Mouse (Mus musculus): ENCODE data around the gene Hist1h4a. TPM values are rescaled to one million over a fixed set of nuclear protein-coding genes. Genes with fewer than 3 reads are reported as not detected.
A peak's percentile ranks its signal among the peaks of the same experiment; 100 is the strongest.
"Not testable (repeated sequence)": the region's sequence is repeated elsewhere in the genome, so short reads cannot be mapped to it uniquely, and the experiment has no call there.

Gene Hist1h4a
- polyA plus RNA-seq, 1 experiment from 2014 or later: not detected

DNA sequence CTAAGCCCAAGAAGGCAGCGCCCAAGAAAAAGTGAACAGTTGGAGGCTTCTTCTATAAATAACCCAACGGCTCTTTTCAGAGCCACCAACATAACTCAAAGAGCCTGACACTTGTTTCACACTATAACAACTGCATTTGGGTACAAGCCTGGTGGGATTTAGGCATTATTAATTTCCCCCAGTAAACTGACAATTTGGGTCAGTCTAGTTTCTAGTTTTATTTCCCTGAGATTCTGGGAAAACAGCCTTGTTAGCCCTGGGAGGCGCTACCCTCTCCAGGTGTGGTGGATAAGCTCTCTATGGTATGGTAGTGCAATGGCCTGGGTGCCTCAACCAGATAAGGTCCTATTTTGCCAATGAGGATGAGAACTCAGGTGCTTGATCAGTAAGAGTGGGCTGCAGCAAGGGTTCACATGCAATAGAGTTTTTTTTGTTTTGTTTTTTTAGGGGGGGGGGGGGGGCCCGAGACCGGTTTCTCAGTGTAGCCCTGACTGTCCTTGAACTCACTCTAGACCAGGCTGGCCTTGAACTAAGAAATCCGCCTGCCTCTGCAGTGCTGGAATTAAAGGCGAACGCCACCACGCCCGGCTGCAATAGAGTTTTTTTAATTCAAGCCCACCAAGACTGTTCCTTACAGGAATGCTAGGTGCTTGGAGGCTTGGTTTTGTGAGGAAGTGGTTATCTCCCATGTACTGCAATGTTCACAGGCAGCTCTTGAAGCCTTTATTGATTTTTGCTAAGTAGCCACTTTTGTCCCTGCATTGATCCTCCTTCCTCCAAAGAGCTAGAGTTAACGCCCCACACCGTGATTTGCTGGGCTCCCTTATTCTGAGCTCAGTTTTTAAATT lies 3.5 kb upstream of the Hist1h4a start:
- Histone ChIP-seq H3K9me3 (no peaks in the 10 kb centered on the region), H3K4me3 (peak overlapping the region; percentile 65), H3K4me2 (peak overlapping the region; percentile 94), H3K27ac (peak overlapping the region; percentile 87; the same call in 1 of the 2 replicates), H3K27me3 (replicated peaks) (no peaks in the 10 kb centered on the region), H3K36me3 (replicated peaks) (no peaks in the 10 kb centered on the region), H3K4me1 (peaks cover 33% of the 10 kb centered on the region), H3K9ac (peak overlapping the region; percentile 67)
- ATAC-seq (replicated peaks): no peak
- 28% methylated on average over 12 of the region's 12 CpGs for WGBS

GRCm38 (mm10) chr13:23763586-23764323 lies 2.7 kb upstream of the Hist1h4a start, which contains the start of gene Hist1h1a:
Gene Hist1h1a (plus strand): TSS chr13:23763666.
- Histone ChIP-seq H3K36me3 (replicated peaks) (no peaks in the 10 kb centered on the region), H3K4me1 (peaks cover 33% of the 10 kb centered on the region), H3K9ac (peak within 1 kb of the TSS; percentile 67), H3K4me3 (peak within 1 kb of the TSS; percentile 65), H3K4me2 (peak within 1 kb of the TSS; percentile 94), H3K27me3 (replicated peaks) (no peaks in the 10 kb centered on the region), H3K9me3 (no peaks in the 10 kb centered on the region), H3K27ac (peak within 1 kb of the TSS; percentile 87)
- 3% methylated on average over 34 of the region's 34 CpGs for WGBS
- peak; percentile 77 for ATAC-seq (replicated peaks)

DNA sequence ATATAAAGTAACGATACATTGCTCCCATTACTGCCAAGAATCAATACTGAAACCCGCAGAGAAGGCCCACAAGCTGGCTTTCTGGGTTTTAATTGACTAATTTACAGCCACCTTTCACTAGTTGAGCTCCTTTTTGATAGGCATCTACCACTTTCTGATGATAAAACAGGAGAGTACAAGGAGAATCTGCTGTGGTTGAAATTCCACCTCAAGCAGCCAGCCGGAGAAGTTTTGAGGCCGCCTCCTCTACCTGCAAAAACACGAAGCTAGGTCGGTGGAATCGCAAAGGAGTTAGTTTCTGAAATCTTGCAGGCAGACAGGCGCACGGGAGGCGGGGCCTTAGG lies 2.2 kb upstream of the Hist1h4a start:
- peaks cover 33% of the 10 kb centered on the region for H3K4me1 ChIP-seq
- peak overlapping the region; percentile 67; the same call in 1 of the 2 replicates for H3K9ac ChIP-seq
- peak overlapping the region; percentile 94 for H3K4me2 ChIP-seq
- no peak for ATAC-seq (replicated peaks)
- H3K27me3 ChIP-seq (replicated peaks): no peaks in the 10 kb centered on the region
- peak overlapping the region; percentile 87 for H3K27ac ChIP-seq
- H3K36me3 ChIP-seq (replicated peaks): no peaks in the 10 kb centered on the region
- under 1% methylated on average over 10 of the region's 10 CpGs for WGBS
- peak overlapping the region; percentile 65 for H3K4me3 ChIP-seq
- H3K9me3 ChIP-seq: no peaks in the 10 kb centered on the region

DNA sequence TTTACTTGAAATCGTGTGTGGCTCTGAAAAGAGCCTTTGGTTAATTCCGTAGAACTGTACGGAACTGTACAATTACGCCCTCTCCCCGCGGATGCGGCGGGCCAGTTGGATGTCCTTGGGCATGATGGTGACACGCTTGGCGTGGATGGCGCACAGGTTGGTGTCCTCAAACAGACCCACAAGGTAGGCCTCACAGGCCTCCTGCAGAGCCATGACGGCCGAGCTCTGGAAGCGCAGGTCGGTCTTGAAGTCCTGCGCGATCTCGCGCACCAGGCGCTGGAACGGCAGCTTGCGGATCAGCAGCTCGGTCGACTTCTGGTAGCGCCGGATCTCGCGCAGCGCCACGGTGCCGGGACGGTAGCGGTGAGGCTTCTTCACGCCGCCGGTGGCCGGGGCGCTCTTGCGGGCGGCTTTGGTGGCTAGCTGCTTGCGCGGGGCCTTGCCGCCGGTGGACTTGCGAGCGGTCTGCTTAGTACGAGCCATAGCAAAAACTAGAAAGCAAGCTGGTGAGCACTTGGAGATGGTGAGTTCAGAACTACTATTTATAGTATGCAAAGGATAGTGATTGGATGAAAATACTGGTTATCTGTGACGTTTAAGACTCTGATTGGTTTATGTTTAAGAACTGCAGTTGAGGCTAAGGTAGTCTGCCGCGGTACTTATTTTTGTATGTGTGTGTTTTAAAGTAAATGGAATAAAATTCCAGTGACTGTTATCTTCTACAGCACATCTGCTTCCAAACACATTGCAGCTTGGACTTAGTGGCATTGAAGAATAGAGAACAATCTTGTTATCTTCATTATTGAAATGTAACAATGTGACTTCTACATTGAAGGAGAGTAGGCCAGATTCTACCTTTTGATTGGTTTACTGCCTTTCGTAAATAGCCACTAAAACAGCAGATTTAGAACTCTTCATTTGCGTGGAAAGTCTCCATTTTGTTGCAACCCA lies 1.1 kb upstream of the Hist1h4a start, which contains the start of gene Hist1h3a:
Gene Hist1h3a, minus strand, starts transcription at position 516 of the 951 bp plus-strand sequence.
- peak within 1 kb of the TSS; percentile 87 for H3K27ac ChIP-seq
- ATAC-seq (replicated peaks): peak; percentile 65
- WGBS: under 1% methylated on average over 29 of the region's 52 CpGs

DNA sequence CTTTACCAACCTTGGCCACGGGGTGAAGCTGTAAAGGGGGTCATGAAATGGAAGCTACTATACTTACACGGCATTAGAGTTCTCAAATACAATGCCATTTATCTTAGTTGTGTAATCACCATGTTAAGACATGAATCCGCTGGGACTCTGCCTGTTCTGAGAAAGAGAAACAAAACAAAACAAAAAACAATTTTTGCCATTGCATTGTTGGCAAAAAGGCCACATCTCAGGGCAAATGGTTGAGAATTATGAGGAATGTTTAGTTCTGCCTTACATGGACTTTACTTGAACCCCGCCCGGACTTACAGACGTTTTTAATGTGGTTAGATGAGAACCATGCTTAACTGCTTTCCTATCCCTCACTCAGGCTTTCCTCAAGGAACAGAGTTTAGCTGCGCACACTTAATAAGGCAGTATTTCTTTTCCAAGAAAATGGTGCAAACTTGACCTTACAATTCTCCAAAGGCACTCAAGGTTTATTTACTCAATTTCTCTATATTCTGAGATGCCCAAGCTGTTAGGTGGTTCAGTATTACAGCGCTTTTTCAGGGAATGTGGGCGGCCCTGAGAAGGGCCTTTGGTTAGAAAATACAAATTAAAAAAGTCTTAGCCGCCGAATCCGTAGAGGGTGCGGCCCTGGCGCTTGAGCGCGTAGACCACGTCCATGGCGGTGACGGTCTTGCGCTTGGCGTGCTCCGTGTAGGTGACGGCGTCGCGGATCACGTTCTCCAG lies 624 bp downstream of the Hist1h4a start:
- Histone ChIP-seq H3K36me3 (replicated peaks) (no peaks in the 10 kb centered on the region), H3K27me3 (replicated peaks) (no peaks in the 10 kb centered on the region), H3K4me2 (peak overlapping the region; percentile 94), H3K4me1 (peaks cover 40% of the 10 kb centered on the region), H3K4me3 (peak overlapping the region; percentile 65), H3K9me3 (no peaks in the 10 kb centered on the region), H3K9ac (peak overlapping the region; percentile 44), H3K27ac (peak overlapping the region; percentile 87)
- WGBS: 2% methylated on average over 23 of the region's 27 CpGs
- ATAC-seq (replicated peaks): peak; percentile 51

More for the DNA sequence above, 1.1 kb upstream of the Hist1h4a start, which contains the start of gene Hist1h3a:
- Histone ChIP-seq H3K4me3 (peak within 1 kb of the TSS; percentile 65), H3K9ac (peak within 1 kb of the TSS; percentile 29; the same call in 1 of the 2 replicates), H3K4me2 (peak within 1 kb of the TSS; percentile 94), H3K4me1 (peaks cover 38% of the 10 kb centered on the region)
- not testable (repeated sequence) for H3K27me3 ChIP-seq (replicated peaks); H3K9me3 ChIP-seq; H3K36me3 ChIP-seq (replicated peaks)

DNA sequence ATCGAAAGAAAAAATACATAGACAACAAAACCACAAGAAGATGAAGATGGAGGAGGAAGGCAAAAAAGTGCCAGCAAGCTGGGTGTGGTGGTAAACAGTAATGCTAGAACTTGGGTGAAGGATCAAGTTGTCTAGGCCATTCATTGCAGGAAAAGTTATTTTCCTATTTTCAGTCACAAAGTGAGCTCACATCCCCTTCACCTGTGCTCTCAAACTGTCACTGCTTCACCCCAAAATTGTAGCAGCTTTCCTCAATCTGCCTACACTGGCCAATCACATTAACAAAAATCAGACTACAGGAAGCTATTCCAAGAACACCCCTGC lies 1.2 kb downstream of the Hist1h4a start:
- ATAC-seq (replicated peaks): no peak
- Histone ChIP-seq H3K9me3 (no peaks in the 10 kb centered on the region), H3K4me1 (peaks cover 40% of the 10 kb centered on the region), H3K27me3 (replicated peaks) (no peaks in the 10 kb centered on the region), H3K36me3 (replicated peaks) (no peaks in the 10 kb centered on the region), H3K4me2 (peak overlapping the region; percentile 94), H3K4me3 (peak overlapping the region; percentile 65; the same call in 1 of the 2 replicates), H3K27ac (peak overlapping the region; percentile 87; the same call in 1 of the 2 replicates), H3K9ac (no peak overlapping the region)
- WGBS: 85% methylated on average over 1 of the region's 1 CpGs

DNA sequence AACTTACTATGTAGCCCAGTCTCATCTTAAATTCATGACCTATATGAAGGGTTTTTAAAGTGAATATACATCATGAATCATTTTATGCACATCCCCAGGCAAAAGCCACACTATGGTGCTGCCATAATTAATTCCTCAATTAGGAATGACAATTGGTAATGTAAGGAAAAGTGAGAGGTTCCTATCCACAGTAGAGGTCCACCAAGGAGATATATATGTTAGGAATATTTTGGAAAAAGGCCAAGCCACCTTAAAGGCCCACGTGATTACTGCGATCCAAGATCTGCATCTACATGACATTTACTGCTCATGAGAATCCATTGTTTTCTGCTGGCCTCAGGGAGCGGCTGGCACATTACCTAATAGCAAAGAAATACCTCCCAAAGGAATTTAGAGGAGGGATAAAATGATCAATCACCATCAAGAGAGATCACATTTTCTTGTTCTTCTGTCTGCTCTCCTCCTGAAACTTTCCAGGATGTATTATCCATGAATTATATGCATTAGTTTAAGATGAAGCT lies 1.7 kb downstream of the Hist1h4a start:
- WGBS: 87% methylated on average over 3 of the region's 3 CpGs

DNA sequence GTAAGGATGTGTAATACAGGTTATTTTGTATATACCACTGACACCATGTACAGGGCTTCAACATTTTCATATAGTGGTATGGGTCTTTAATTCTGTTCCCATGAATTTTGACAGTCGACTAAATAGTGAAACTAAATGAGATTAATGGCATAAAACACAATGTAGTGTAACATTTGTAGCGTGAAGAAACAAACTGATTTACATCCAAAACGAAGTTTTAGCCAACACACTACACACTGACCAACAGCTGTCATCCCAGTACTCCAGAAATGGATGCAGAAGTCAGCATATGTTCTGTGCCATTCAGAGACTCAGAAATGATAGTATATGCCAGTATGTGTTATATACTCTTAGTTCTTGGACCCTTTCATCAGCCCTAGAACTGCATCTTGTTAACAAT lies 3.1 kb downstream of the Hist1h4a start:
- WGBS: 49% methylated on average over 3 of the region's 3 CpGs
- no peak for ATAC-seq (replicated peaks)

More for the DNA sequence above, 1.7 kb downstream of the Hist1h4a start:
- ATAC-seq (replicated peaks): no peak
- H3K4me1 ChIP-seq: peaks cover 38% of the 10 kb centered on the region
- no peak overlapping the region for H3K9ac ChIP-seq
- H3K9me3 ChIP-seq: no peaks in the 10 kb centered on the region
- H3K27me3 ChIP-seq (replicated peaks): no peaks in the 10 kb centered on the region
- no peak overlapping the region for H3K4me2 ChIP-seq
- no peaks in the 10 kb centered on the region for H3K36me3 ChIP-seq (replicated peaks)
- no peak overlapping the region for H3K4me3 ChIP-seq
- H3K27ac ChIP-seq: no peak overlapping the region

DNA sequence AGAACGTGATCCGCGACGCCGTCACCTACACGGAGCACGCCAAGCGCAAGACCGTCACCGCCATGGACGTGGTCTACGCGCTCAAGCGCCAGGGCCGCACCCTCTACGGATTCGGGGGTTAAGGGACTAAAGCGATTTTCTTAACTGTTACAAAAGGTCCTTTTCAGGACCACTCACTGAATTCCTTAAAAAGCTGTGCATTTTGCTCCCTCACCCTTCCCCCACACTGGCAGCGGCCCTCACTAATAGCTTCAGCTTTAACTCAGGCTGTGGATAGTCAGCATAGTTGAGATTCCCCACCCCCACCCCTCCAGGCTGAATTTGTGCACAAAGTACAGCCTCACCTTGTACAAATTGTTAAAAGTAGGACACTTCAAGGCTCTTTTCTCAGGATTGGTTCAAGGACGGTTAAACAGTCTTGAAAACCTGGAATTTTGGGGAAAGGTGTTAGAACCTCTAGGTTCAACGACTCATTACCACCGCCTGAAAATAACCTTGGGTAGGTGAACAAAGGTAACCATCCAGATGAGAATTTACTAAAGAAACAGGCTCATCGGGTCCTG lies 3.7 kb downstream of the Hist1h4a start:
- H3K4me2 ChIP-seq: peak overlapping the region; percentile 63
- WGBS: under 1% methylated on average over 20 of the region's 23 CpGs
- peak; percentile 22 for ATAC-seq (replicated peaks)
- H3K4me1 ChIP-seq: peaks cover 25% of the 10 kb centered on the region
- H3K27ac ChIP-seq: peak overlapping the region; percentile 82
- no peaks in the 10 kb centered on the region for H3K36me3 ChIP-seq (replicated peaks)
- H3K9me3 ChIP-seq: no peaks in the 10 kb centered on the region
- H3K9ac ChIP-seq: peak overlapping the region; percentile 40; the same call in 1 of the 2 replicates
- no peaks in the 10 kb centered on the region for H3K27me3 ChIP-seq (replicated peaks)
- H3K4me3 ChIP-seq: peak overlapping the region; percentile 38

More for the DNA sequence above, 3.1 kb downstream of the Hist1h4a start:
- H3K4me1 ChIP-seq: peaks cover 28% of the 10 kb centered on the region
- no peak overlapping the region for H3K27ac ChIP-seq
- no peaks in the 10 kb centered on the region for H3K9me3 ChIP-seq
- no peak overlapping the region for H3K9ac ChIP-seq
- H3K36me3 ChIP-seq (replicated peaks): no peaks in the 10 kb centered on the region
- H3K27me3 ChIP-seq (replicated peaks): no peaks in the 10 kb centered on the region
- no peak overlapping the region for H3K4me2 ChIP-seq
- no peak overlapping the region for H3K4me3 ChIP-seq

GRCm38 (mm10) chr13:23756790-23757189 lies 4.2 kb downstream of the Hist1h4a start, which contains the start of gene Hist1h4b:
Gene Hist1h4b (plus strand): TSS chr13:23757013.
- Histone ChIP-seq H3K4me1 (peaks cover 24% of the 10 kb centered on the region), H3K27me3 (replicated peaks) (no peaks in the 10 kb centered on the region), H3K9ac (peak within 1 kb of the TSS; percentile 40; the same call in 1 of the 2 replicates), H3K9me3 (no peaks in the 10 kb centered on the region), H3K27ac (peak within 1 kb of the TSS; percentile 82), H3K36me3 (replicated peaks) (no peaks in the 10 kb centered on the region), H3K4me3 (peak within 1 kb of the TSS; percentile 38), H3K4me2 (peak within 1 kb of the TSS; percentile 63)
- 0% methylated on average over 18 of the region's 22 CpGs for WGBS
- peak; percentile 78 for ATAC-seq (replicated peaks)
